Mouse (Mus musculus) myocyte (in vitro differentiated cells): ENCODE measurements around the gene Fanci.

Source experiments
- CEBPB ChIP-seq: IDR thresholded peaks from 2 replicates; pipeline ENCODE4 v1.6.1; 2011; ENCODE audit warnings: mild to moderate bottlenecking, moderate library complexity; ENCODE audit not compliant: poor library complexity, insufficient read depth, severe bottlenecking
- E2F4 ChIP-seq: IDR thresholded peaks from one replicate; pipeline ENCODE4 v1.6.1; 2011; ENCODE audit warnings: mild to moderate bottlenecking, control low read depth, moderate library complexity; ENCODE audit not compliant: insufficient read depth
- MAX ChIP-seq: IDR thresholded peaks from one replicate; pipeline ENCODE4 v1.6.1; 2011; ENCODE audit warnings: low read depth, mild to moderate bottlenecking, control low read depth
- MYOD1 ChIP-seq, 3 experiments: IDR thresholded peaks; one replicate each; pipeline ENCODE4 v1.6.1; 2011; ENCODE audit warnings: control low read depth in 2 of 3, low read depth in 2 of 3, mild to moderate bottlenecking in 2 of 3, moderate library complexity in 1 of 3; ENCODE audit not compliant: insufficient read length in 2 of 3, control insufficient read depth in 1 of 3
- MYOG ChIP-seq, 3 experiments: IDR thresholded peaks; one replicate each; pipeline ENCODE4 v1.6.1; 2011; ENCODE audit warnings: control low read depth in 2 of 3, low read depth in 2 of 3, mild to moderate bottlenecking in 2 of 3; ENCODE audit not compliant: insufficient read length in 2 of 3, control insufficient read depth in 1 of 3, insufficient read depth in 1 of 3
- POLR2A ChIP-seq: IDR thresholded peaks from one replicate; pipeline ENCODE4 v1.6.1; 2011; ENCODE audit warnings: low read depth, mild to moderate bottlenecking, control low read depth, moderate library complexity; ENCODE audit not compliant: insufficient read length
- POLR2AphosphoS2 ChIP-seq: IDR thresholded peaks from one replicate; pipeline ENCODE4 v1.6.1; 2011; ENCODE audit warnings: low read depth, control low read depth; ENCODE audit not compliant: insufficient read length
- REST ChIP-seq: IDR thresholded peaks from one replicate; pipeline ENCODE4 v1.6.1; 2011; ENCODE audit warnings: mild to moderate bottlenecking, control low read depth, moderate library complexity; ENCODE audit not compliant: insufficient read depth, insufficient read length
- SRF ChIP-seq: IDR thresholded peaks from one replicate; pipeline ENCODE4 v1.6.1; 2011; ENCODE audit warnings: low read depth; ENCODE audit not compliant: control insufficient read depth, insufficient read length
- TCF12 ChIP-seq: IDR thresholded peaks from one replicate; pipeline ENCODE4 v1.6.1; 2011; ENCODE audit warnings: mild to moderate bottlenecking, control low read depth; ENCODE audit not compliant: poor library complexity, insufficient read depth, severe bottlenecking
- TCF3 ChIP-seq: IDR thresholded peaks from one replicate; pipeline ENCODE4 v1.6.1; 2011; ENCODE audit warnings: low read depth, control low read depth; ENCODE audit not compliant: insufficient read length

DNA sequence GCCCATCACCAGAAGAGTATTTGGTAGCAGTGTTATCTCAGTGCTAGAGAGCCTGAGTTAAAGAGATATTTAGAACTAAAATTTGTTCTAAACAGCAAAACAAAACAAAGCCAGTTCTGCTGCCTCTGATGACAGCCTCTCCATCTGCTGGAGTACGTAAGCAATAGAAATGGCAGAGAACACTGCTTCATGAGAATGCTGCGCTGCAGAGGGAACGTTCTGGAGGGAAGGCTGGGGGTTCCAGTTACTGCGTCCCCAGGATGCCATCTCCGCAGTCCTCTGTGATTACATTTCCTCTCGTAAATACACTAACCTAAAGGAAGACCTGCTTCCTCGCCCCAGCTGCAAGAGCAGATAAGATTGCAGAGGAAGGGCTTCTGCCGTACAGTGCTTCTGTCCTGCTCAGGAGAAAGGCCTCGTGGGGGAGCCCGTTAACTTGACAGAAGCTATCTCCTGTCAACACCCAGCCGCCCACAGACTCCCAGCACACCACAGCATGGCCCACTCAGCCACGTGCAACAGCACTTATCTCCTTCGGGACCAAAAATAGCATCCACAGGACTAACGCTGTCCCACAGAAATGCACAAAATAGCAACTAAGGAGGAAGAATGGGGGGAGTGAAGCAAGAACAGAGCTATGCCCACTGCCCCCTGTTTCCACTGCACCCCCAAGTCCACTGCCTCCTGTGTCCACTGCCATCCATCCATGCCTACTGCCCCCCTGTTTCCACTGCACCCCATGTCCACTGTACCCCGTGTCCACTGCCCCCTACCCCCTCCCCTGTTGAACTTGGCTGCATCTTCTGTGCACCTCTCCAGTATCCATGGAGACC is 33.2 kb upstream of the Fanci start:
- TF ChIP-seq MAX = no peak
- no peak for TF ChIP-seq TCF3
- no peak for TF ChIP-seq POLR2AphosphoS2
- TF ChIP-seq E2F4 = no peak
- TF ChIP-seq POLR2A = no peak
- no peak for TF ChIP-seq MYOD1 (IDR thresholded peaks at IDR 0.05; ENCODE audit: control insufficient read depth in 1 of 3, insufficient read length in 2 of 3, low read depth in 2 of 3)
- no peak for TF ChIP-seq TCF12
- no peak for TF ChIP-seq SRF
- TF ChIP-seq CEBPB = no peak
- TF ChIP-seq MYOG (IDR thresholded peaks at IDR 0.05; ENCODE audit: control insufficient read depth in 1 of 3, insufficient read depth in 1 of 3, insufficient read length in 2 of 3, low read depth in 2 of 3) = no peak
- TF ChIP-seq REST = no peak
